Mouse (Mus musculus): ENCODE results near the gene Trmt13.

DNA sequence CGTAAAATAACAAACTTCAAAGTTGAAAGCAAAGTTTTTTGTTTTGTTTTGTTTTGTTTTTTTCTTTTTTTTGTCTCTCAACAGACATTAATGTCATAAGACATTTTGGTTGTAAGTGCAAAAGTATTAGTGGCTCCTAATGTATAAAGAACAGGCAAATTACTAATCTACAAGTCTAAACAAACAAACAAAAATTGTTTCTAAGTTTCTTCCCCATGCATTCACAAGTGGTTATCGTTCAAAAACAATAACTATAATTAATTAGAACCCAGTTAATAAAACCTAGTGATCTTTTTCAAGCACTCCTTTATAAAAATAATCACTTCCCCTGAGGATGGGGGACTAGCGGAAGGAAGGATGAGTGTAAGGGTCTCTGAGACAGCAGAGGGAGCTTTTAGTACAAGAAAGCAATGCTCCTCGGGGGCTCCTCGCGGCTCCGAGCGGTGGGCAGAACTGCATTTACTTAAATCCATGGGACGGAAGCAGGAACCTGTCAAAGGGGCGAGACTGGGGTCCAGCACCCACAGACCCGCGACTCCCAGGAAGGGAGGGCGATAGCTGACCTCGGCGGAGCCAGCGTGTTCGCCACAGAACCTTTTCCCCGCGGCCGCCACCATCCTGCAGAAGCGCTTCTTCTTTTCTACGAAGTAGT, 20.2 kb downstream of the Trmt13 start:
- TF ChIP-seq CTCF (conservative IDR thresholded peaks at IDR 0.05; ENCODE audit: low read length) (no peak), NANOG (IDR thresholded peaks at IDR 0.05; ENCODE audit: borderline replicate concordance, low read length) (no peak)

Data from E14TG2a.4 (cell line).